Mouse (Mus musculus) forebrain, embryonic 15.5 days (tissue): ENCODE measurements around the gene Tfg. TPM values are rescaled to one million over a fixed set of nuclear protein-coding genes. Genes with fewer than 3 reads are reported as not detected.

Source experiments
- polyA plus RNA-seq: library from polyadenylated mRNA; unstranded; fragments of >200 nt; fragmentation: Nextera tagmentation; extraction: Ambion mirVana; gene quantifications from 2 replicates; pipeline ENCODE4 v1.2.1, GENCODE M21; 2015

Tfg gene
- polyA plus RNA-seq, 1 experiment from 2014 or later = 136 TPM

Other genes starting within 250 kb of the Tfg start
- gene Abi3bp, start 239.6 kb downstream of the Tfg start, polyA plus RNA-seq = 0.18 and 0.22 TPM in 2 replicates
- gene Adgrg7, start 78.4 kb upstream of the Tfg start, polyA plus RNA-seq = not detected in 2 replicates
- 2.6 and 2.7 TPM in 2 replicates for gene Tmem45a, start 168.7 kb upstream of the Tfg start, polyA plus RNA-seq
- gene Lnp1, start 210.6 kb upstream of the Tfg start, polyA plus RNA-seq = 0.27 TPM in 1 of 2 replicates, not detected in the other